Comparison of ENCODE assay signal across 9 mouse cellular contexts in genomic region chr12:70367326-70368248, GRCm38 (mm10). TPM values are rescaled to one million over a fixed set of nuclear protein-coding genes. Genes with fewer than 3 reads are reported as not detected.
DNase-seq lines count a peak whose midpoint lies in the region; ATAC-seq lines count a peak whose summit lies in the region.
"Had no signal": no experiment of that assay in that cellular context is flagged by ENCODE, and none has a peak within 500 bp of the region (broad histone marks: within the 10 kb centered on the region; RNA-seq: fewer than 3 reads in every experiment).

No protein-coding gene starts in this region.

- WGBS in embryonic facial prominence, embryonic 11.5 days: 37% methylated on average over 19 of the region's 19 CpGs

- peak; percentile 96 for ATAC-seq in embryonic facial prominence, embryonic 11.5 days (replicated peaks; ENCODE audit: insufficient number of reproducible peaks, low FRiP score, low TSS enrichment, low read depth)

- H3K4me3 ChIP-seq in embryonic facial prominence, embryonic 11.5 days (ENCODE audit: low read depth, low read length): no peak overlapping the region

- H3K36me3 ChIP-seq in embryonic facial prominence, embryonic 11.5 days (replicated peaks; ENCODE audit: control insufficient read depth, insufficient read depth, low read depth, low read length): no peaks in the 10 kb centered on the region

- peak overlapping the region; percentile 60; the same call in 1 of the 2 replicates for H3K27ac ChIP-seq in embryonic facial prominence, embryonic 11.5 days (replicated peaks; ENCODE audit: low read depth, low read length)

- peak overlapping the region; percentile 35 for H3K4me2 ChIP-seq in embryonic facial prominence, embryonic 11.5 days (ENCODE audit: low read depth, low read length)

- H3K27me3 ChIP-seq in embryonic facial prominence, embryonic 11.5 days (ENCODE audit: control insufficient read depth, insufficient read depth, low read length): no peaks in the 10 kb centered on the region

- H3K9me3 ChIP-seq in embryonic facial prominence, embryonic 11.5 days (replicated peaks; ENCODE audit: control insufficient read depth, low read length): no peaks in the 10 kb centered on the region

- intact Hi-C loops in heart, postnatal 10 days (cut with DNase I): no loop called here

- no peaks in the 10 kb centered on the region for H3K4me1 ChIP-seq in embryonic facial prominence, embryonic 11.5 days (ENCODE audit: control insufficient read depth, insufficient read depth, low read length)

- H3K9ac ChIP-seq in embryonic facial prominence, embryonic 11.5 days (replicated peaks; ENCODE audit: low read length): 0 out of 2 replicates have a peak overlapping the region, but pooled peaks have one; percentile 15

- DNase-seq in layer of hippocampus, adult 11-12 months (ENCODE audit: low spot score): peak; percentile 68
- no peak for DNase-seq in layer of hippocampus, adult 9-10 months (ENCODE audit: low spot score)
- peak; percentile 79 for DNase-seq in embryonic facial prominence, embryonic 11.5 days (ENCODE audit: low spot score)
- DNase-seq in heart, postnatal 10 days: peak; percentile 44 to 45
- DNase-seq in kidney, postnatal 4 days: peak; percentile 81 to 88
- peak; percentile 38 for DNase-seq in lung, postnatal 10 days
- peak; percentile 89 to 95 for DNase-seq in right cerebral cortex, postnatal 10 days (ENCODE audit: low spot score in 2 of 2)
- DNase-seq in thymus, postnatal 0 days (ENCODE audit: low spot score): no peak

RNA-seq across cellular contexts. Expression of gene Trim9, which starts 20.2 kb away (rescaled TPM):
- 3.4 and 4.0 TPM in 2 replicates for polyA plus RNA-seq in embryonic facial prominence, embryonic 11.5 days (2014; fragmentation: Nextera tagmentation; extraction: Ambion mirVana)
- total RNA-seq in heart, postnatal 10 days (2021): 1 to 10 TPM in 1 of 2 experiments, under 1 TPM in 1; 0.35 to 1.3 TPM
- polyA plus RNA-seq in thymus, postnatal 0 days (2015; fragmentation: Nextera tagmentation; extraction: Ambion mirVana): 0.25 and 0.36 TPM in 2 replicates
- total RNA-seq: heart, adult 18-20 months had no signal

Comparison
In these comparisons a context has a peak if more than half of its experiments do, and no peak if none do; other contexts are left out.
1. DNase-seq: peak in layer of hippocampus, adult 11-12 months (single experiment), embryonic facial prominence, embryonic 11.5 days (single experiment), heart, postnatal 10 days (2 of 2), kidney, postnatal 4 days (2 of 2), lung, postnatal 10 days (single experiment) and right cerebral cortex, postnatal 10 days (2 of 2); none in layer of hippocampus, adult 9-10 months (single experiment) and thymus, postnatal 0 days (single experiment).